Mouse (Mus musculus) urinary bladder, postnatal 10 days (tissue): ENCODE measurements around the gene Atp6v0c.

Experiments
- DNase-seq: peaks from one replicate; pipeline ENCODE4 v3.0.0; 2022; ENCODE audit warnings: low spot score

Gene Atp6v0c

GRCm38 (mm10) chr17:24169317-24170065, at the start of gene Atp6v0c:
Gene Atp6v0c (minus strand): TSS chr17:24169702.
- peak; percentile 81 for DNase-seq

DNA sequence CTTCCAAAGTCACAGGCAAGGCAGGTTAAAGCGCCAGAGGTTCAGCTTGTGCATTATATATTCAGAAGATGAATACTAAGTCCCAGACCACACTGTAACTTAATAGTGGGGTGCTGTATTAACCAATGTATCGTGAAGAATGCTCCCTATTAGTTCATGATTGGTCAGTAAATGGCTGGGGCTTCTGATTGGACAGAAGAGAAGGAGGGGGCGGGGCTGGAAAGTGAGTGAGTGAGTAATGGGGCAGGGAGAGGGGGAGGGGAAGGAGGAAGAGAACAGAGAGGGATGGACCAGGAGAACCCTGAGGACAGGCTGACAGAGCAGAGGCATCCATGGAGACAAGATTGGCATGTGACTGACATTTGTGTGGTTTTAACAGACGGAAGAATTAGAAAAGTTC, 47.3 kb upstream of the Atp6v0c start:
- DNase-seq = no peak

- DNase-seq = no peak
These were observed 43.7 kb upstream of the Atp6v0c start for GRCm38 (mm10) chr17:24213186-24213585.

- no peak for DNase-seq
These were observed 43.0 kb upstream of the Atp6v0c start for GRCm38 (mm10) chr17:24212441-24213018.

- no peak for DNase-seq
These were observed 42.3 kb upstream of the Atp6v0c start for GRCm38 (mm10) chr17:24211631-24212440.

DNA sequence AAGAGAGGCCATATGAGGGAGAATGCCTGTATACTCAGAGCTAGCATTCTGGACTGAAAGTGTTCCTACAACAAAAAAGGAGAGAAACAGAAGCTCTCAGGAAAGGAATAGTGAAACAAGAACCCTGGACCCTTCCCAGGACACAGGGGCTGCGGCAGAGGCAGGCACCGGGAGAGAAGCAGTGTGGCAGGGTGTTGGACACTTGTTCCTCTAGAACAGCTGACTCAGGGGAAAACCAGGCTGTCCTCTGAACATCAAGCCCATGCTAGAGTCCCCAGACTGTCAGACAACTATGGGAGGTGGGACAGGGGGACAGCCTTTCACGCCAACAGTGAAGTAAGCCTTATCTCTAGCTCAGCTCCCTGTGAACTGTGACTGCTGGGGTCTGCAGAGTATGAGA, 41.1 kb upstream of the Atp6v0c start:
- DNase-seq = no peak

DNA sequence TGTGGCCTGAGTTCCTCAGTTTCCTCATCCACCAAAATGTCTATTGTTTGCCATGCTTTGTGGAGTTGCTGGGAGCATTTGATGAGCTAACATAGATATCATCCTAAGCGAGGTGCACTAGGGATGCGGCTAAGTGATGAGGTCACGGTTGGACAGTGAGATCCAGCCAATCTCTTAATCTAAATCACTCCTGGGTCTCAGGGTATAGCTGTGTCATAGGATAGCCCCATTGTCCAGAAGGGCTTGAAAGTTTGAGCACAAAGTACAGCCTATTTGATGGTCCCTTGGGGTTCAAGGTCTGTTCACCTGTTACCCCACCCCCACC, 40.4 kb upstream of the Atp6v0c start:
- DNase-seq = no peak

DNA sequence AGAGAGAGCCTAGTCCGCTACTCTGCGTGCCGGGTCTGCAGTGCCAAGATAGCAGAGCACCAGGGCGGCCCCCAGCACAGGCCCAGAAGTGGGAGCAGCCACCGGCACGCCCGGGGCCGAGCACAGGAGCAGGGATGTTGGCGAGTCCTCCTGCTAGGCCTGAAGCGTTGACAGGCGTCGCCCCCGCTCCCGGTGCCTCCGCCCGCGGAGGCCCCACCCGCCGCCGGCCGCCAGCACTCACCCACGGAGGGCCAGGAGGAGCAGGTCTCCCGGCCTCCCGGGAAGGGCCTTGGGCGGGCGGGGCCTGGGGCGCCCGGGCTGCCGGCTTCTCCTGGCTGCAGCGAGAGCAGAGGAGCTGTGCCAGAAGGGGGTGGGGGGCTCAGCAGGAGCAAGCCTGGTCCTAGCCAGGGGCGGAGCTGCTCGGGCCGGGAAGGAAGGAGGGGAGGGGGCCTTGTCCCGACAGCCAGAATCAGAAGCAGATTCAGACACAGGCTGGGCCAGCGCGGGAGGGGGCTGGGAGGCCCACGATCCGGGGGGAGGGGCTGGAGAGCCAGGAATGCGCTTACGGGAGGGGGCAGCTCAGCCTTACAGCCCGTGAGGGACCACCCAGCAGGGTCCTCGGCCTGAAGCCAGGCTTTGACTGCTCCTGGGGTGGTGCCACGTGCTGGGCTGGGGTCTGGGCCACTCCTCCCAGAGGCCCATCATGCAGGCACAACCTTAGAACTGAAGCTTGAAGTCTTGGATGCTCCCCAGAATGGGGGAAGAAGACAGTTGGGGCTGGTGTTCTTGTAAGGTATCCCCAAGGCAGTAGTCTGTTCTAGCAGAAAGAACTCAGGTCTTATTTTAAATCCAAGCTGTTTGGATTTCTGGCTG, 39.8 kb upstream of the Atp6v0c start, which contains the start of gene Ntn3:
TSS of gene Ntn3 (minus strand) at position 489 of the 873 bp plus-strand sequence.
- no peak for DNase-seq

GRCm38 (mm10) chr17:24208641-24209042, 39.1 kb upstream of the Atp6v0c start:
- no peak for DNase-seq

- DNase-seq = no peak
These were observed 38.5 kb upstream of the Atp6v0c start for GRCm38 (mm10) chr17:24207768-24208640.

DNA sequence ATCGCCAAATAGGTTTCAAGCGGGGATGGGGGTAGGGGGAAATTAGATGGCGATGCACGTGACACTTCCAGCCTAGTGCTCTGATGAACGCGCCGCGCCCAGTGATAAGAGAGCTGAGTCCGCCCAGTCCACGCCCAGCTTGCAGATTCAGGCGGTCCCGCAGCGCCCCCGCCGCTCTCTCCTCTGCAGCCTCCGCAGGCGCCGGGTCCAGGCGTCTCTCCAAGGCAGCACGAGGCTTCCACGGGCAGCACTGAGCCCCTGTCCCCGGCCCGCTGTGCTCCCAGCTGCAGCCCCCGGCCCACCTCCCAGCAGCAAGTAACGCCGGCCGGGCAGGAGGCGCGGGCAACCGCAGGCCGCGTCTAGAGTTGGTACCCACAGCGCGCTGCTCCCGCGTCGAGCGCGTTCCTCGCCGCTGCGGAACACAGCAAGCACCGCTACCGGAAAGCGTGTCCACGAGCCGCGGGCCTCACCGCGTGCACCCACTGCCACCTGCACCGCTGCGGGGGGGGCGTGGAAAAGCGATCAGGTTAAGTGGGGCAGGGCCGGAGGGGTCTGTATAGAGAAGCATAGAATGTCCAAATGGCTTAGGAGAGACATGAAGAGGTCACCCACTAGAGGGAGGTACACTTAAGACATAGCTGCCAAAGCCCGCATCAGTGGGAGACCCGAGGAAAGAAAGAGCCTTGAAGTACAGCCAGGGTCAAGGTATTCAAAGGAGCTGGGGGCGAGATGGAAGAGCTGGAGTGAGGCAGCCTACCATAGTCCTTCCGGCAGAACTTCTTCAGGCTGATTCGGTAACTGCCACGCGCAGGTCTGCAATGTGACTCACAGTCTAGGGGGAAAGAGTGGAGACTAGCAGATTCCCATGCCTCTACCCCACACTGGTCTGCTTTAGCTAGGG, 37.2 kb upstream of the Atp6v0c start:
- no peak for DNase-seq

- no peak for DNase-seq
These were observed 36.4 kb upstream of the Atp6v0c start for GRCm38 (mm10) chr17:24205908-24206361.

DNA sequence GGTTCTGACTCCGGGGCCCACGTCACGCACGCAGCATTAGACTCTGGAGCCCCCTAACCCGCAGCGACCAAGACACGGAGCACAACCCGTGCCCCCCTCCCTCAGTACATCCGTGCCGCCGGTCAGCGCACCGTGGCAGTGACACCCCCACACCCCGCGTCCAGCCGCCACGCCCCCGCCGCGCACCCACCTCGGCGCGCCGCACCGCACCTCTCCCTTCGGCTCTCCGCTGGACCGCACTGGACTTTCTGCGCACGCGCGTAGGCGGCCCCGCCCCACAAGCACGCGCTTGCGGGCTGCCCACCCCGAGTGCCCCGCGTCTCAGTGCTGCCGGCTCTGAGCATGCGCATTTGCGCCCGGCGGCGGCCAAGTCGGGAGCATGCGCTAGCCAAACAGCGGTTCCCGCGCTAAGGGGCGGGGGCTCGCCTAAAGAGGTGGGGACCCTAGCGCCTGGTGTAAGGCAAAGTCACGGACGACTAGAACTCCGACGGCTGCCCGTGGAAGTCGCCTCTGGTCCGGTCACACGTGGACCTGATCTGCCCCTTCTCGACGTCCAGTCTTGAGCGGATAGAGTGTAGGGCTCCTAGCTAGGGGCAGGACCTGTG, 35.9 kb upstream of the Atp6v0c start, which contains the start of gene Tbc1d24:
TSS of gene Tbc1d24 (minus strand) at position 279 of the 605 bp plus-strand sequence.
- peak; percentile 75 for DNase-seq

DNA sequence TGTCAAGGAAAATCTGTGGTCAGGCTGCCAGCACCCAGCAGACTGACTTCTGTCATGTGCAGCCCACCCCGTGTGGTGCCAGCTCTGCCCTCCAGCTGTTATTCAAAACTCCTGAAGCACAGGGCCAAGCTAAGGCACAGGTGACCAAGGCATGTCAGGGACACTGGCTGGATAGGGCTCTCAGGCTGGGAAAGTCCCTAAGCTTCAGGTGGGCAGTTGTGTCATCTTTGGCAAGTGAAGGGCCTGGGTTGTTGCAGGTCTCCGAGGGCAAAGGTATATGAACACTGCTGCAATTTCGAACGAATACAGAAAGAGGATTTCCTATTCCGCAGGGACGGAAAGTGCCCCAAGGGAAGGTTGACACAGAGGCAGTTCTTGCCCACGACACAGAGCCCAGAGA, 35.3 kb upstream of the Atp6v0c start:
- no peak for DNase-seq

- no peak for DNase-seq
These were observed 34.4 kb upstream of the Atp6v0c start for GRCm38 (mm10) chr17:24203611-24204534.

DNA sequence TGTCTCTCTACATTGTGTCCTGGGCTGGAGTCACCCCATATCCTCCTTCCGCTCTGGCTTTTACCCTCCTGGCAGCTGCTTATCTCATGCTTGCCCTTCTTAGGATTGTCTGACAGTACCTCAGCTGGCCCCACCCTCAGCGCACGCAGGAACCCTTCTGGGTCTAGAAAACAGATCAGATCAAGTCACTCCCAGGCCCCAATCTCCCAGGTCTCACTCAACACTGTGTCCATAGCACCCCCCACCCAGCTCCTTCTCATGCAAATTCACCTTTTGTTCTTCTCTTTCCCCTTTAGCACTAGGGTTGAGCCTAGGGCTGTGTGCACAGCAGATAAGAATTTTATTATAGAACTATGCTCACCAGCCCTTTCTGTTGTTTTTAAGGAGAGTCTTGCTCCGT, 33.6 kb upstream of the Atp6v0c start:
- DNase-seq = no peak

GRCm38 (mm10) chr17:24201092-24201491, 31.6 kb upstream of the Atp6v0c start:
- no peak for DNase-seq

DNA sequence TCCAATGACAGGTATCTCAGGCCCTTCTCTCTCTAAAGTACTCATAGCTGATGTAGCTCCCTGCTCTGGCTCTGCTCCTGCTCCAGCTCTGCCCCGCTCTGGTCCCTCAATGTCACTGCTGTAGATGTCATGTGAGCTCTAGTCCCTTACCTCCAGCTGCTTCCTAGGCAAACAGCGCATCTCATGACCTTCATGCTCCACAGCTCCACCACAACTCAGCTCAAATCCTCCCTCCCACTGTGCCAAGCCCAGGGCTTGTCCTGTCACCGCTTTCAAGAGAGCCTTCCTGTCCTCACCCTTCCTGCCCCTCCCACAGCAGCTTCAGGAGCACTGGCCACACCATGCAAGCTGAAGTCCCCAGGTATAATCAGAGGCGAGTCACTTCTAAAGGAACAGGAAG, 30.2 kb upstream of the Atp6v0c start:
- no peak for DNase-seq
